Mouse (Mus musculus) ovary, adult 18-20 months (tissue): ENCODE data around the gene Fut8.

Experiments
- DNase-seq: peaks from one replicate; pipeline ENCODE4 v3.0.0; 2022; ENCODE audit warnings: low spot score, mixed read lengths

Gene Fut8

DNA sequence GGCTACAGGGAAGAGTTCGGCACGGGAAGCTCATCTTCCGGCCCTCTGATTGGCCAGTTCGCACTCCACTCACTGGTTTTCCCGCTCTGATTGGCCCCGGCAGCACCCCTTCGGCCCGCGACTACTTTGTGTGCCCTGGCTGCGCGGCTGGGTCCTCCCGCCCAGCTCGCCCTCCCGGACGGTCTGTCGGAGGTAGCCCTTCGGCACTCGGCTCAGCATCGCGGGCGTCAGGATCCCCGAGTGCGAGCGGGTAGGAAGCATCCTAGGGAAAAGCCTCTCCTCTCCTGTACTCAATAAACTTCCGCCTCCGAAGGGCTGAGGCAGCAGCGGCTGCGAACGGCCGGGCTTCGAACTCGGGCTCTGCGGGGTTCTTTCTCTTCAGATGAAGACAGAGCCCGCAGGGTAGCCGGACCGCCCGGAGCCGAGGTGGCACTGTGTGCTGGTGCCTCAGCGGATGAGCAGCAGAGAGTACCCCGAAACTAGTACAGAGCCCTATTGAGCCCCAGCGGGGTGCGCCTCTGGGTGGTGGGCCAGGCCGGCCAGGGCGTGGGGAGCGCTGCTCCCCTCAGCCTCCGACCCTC, at the start of gene Fut8:
Fut8 (plus strand) TSS at position 176 of the 581 bp plus-strand sequence.
- DNase-seq, result peak; percentile 91

GRCm38 (mm10) chr12:77189161-77189560, 48.8 kb upstream of the Fut8 start:
- no peak for DNase-seq

DNA sequence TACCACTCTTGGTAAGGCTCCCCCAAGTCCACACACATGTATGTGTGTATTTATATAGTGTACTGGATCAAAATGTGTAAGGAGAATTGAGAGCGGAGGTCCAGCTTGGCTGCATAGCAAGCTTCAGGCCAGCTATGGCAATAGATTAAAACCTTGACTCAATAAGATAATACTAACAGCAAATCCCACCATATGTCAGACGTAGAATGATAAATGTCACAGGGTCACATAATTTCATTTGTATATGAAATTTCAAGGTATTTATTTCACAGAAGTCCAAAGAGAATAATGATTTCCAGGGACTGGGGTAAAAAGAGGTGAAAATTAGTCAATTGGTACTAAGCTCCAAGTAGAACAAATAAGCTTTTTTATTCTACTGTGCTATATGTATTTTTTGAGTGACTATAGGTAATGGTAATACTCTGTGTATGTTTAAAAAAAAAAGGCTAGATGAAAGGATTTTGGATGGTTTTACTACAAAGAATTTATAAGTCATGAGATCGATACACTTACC, 47.9 kb upstream of the Fut8 start:
- no peak for DNase-seq

DNA sequence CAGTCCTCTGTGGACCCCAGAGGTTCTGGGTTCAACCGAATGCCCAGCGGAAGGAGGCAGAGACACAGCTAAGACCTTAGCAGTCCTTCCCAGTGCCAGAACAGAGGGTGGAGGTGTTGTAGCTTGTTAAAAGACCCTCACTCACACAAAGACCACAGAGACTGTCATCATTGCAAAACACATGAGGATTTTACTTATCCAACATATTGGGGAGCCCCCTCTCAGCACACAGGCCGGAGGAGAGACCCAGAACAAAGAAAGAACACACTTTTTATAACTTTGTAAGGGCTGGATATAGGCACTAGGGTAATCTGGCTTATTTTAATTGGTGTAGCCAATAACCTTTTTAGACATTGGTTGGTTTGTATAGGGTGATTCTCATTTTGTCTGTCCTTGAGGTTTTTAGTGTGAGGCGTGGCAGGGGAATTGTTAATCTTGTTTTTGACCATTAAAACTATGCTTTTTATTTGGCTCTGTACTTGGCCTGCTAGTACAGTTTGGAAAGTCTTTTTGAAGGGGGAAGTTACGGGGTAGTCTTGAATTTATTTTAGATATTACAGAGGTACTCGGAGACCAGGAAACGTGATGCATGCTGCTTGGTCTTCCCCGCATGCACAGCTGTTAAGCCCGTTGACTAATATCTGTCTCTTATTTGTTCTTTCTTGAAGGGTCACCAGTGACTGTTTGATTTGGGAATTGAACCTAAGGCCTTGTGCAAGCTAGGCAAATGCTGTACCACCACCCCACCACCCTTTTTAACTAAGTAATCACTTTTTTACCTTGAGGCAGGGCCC, 46.2 kb upstream of the Fut8 start:
- no peak for DNase-seq

DNA sequence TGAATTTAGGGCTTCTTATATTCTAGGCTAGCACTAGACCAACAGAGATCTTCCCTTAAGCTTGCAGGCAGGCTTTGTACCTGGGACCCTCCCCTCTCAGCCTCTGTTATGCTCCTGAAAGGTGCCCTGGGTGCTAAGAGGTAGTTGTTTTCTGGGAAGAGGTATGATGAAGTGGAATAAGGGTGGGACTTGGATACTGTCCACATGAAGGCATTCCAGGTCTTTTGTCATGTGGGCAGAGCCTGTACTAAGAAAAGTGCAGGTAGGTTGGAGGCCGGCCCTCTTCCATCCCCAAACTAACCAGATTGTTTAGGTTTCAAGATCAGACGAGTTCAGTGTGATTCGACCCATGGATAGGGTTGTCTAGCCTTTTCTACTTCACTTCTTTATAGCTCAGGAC, 45.2 kb upstream of the Fut8 start:
- no peak for DNase-seq

- DNase-seq, result no peak
These were observed 44.7 kb upstream of the Fut8 start for GRCm38 (mm10) chr12:77193225-77193716.

DNA sequence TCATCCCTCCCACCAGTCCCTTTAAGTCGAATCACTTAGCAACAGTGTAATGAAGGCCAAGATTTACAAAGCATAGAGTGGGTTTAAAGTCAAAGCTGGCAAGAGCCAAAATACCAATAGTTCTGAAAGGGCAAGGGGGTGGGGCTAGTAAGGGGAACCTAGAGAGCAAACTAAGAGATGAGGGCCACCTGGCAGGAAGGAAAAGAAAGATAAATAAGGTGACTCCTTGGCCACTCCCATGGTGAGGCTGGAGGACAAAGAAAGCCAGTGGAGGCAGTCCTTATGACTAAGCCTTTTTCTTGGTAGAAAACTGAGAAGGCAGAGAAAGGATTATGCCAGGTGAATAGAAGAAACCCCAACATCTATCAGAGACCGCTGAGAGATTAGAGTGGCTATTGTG, 42.9 kb upstream of the Fut8 start:
- DNase-seq, result no peak

GRCm38 (mm10) chr12:77196529-77197095, 41.3 kb upstream of the Fut8 start:
- DNase-seq, result no peak

GRCm38 (mm10) chr12:77197121-77197599, 40.8 kb upstream of the Fut8 start:
- no peak for DNase-seq

DNA sequence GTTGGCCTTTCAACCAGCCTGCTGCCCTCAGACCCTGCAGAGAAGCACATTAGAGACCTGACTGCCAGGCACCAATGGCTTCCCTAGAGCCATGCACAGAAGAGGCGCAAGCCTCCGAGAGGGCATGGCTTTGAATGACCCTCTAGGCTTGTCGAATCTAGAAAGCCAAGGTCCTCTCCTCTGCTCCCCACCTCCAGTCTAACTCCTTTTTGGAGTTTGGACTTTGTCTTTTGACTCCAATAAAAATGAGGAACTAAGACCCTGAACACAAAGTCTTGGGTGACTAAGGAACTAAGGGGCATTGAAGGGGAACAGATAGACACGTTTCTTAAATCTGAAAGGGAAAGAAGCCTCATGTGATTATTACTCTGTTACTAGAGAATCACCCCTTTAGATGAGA, 39.7 kb upstream of the Fut8 start:
- DNase-seq, result no peak

- no peak for DNase-seq
These were observed 36.3 kb upstream of the Fut8 start for GRCm38 (mm10) chr12:77201461-77202143.

GRCm38 (mm10) chr12:77203136-77203535, 34.8 kb upstream of the Fut8 start:
- DNase-seq, result no peak

DNA sequence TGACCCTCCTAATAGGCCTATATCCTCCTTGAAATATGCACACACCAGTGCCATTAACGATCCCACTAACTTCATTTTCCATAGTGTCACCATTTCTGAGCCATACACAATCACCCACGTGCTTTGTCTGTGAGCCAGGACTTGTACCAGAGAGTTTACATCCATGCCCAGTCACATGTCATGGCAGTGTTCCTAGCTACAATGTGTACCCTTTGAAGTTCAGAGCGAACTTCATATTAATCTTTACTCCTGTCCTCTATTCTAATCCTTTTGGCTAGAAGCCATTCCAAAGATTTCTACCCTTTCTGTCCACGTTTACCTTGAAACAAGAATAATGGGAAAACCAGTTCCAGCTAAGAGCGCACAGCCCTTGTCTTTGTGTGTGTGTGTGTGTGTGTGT, 31.1 kb upstream of the Fut8 start:
- no peak for DNase-seq

DNA sequence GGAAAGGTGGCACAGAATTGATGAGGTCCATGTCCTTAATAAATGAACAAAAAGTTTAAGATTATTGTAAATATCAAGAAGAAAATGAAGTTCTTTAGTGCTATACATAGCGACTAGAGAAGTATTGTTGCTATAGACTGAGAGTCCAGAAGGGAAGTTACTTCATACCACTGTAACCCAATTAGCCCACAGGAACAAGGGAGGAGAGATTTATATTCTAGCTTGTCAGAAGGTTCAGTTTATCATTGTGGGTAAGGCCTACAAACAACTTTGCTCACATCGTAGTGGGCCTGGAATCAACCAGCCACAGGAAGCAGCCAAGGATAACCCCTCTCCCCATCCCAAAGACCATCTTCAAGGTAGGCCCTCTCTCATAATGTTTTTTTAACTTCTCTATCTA, 29.9 kb upstream of the Fut8 start:
- DNase-seq, result no peak

DNA sequence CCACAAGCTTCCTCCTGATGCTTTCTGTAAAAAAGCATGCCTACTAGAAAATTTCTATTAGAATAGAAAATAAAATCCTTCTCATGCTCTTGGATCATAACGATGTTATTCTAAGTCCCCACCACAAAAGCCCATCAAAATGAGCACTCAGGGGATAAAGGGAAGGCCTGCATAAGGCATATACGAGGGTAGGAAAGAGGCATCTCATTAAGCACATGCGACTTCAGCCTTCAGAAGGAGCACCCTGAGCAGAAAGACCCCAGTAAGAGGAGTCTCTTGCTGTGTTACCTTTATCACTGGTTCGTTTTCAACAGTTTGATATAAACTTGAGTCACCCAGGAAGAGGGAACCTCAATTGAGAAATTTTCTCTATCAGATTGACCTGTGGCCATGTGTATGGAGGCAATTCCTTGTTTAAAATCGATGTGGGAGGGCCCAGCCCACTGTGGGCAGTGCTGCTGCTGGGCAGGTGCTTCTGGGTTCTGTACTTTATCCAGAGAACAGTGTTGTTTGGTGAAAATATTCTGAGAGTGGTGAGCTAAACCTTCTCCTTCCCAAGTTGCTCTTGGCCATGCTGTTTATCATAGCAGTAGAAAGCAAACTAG, 29.2 kb upstream of the Fut8 start:
- no peak for DNase-seq

DNA sequence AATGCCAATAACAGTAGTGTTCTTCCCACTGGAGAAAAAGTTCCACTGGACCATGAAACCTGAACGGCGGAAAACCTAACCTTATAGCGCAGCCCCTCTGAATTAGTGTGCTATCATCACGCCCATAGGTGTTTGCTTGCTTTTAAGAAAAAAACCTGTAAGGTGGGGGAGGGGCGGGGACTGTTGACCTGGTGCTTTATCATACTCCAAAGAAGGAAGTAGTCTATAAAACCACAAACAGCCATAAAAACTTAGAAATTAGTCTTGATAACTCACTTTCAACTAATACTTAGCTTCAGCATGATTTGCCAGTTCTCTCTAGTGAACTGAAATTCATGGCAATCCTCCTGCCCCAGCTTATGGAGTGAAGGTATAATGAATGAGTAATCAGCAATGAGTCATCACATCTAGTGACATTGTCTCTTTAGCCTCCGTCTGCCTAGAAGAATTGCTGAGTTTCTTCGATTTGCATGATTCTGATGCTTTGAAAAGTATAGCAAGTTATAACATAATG, 26.2 kb upstream of the Fut8 start:
- no peak for DNase-seq

GRCm38 (mm10) chr12:77213896-77214564, 23.9 kb upstream of the Fut8 start:
- no peak for DNase-seq

- no peak for DNase-seq
These were observed 23.4 kb upstream of the Fut8 start for GRCm38 (mm10) chr12:77214565-77214909.

DNA sequence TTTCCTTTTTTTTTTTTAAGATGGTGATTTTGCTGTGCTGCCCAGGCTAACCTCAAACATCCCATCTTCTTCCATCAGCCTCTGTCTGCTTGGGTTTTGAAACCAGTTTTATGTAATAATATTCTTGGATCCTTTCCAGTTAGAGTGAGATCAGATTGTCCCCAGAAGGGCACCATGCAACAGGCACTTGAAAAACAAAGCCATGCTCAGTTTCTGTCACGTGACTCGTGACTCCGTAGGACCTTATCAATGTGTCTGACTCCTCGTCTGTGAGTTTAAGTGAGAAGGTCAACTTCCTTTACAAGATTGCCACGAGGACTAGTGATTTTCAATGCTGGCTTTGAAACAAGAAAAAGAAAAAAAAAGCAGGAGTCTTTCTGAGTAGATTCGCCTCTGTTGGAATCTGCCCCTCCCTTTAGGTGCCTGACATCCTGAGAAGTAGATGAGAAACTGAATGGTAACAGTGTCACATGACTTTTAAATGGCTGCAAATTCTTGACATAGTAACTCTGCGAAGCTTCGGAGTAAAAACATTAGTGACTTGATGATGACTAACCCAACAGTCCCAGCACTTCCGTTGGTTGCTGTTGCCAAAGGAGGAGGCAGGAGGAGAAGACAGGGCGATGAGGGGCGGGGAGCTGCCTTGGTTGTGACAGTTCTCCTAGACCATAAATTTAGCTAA, 21.3 kb upstream of the Fut8 start:
- no peak for DNase-seq

DNA sequence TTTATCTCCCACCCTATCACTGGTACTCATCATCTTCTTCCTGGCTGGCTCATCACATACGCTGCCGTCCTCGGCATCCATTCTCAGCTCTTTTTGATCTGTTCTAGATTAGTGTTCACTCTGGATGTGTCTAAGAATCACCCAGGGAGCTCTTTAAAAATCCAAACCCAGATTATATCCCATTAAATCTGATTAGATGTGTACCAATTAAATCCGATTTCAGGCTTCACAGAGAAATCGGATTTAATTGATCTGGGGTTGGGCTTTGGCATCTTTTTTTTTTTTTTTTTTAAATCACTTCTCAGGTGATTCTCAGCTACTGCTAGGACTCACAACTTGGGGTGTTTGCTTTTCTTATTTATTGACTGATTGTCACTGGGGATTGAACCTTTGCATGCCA, 17.3 kb upstream of the Fut8 start:
- DNase-seq, result no peak
